Mouse (Mus musculus): ENCODE data around the gene Clec1b. TPM values are rescaled to one million over a fixed set of nuclear protein-coding genes. Genes with fewer than 3 reads are reported as not detected.

Clec1b gene
- 1.9 and 2.7 TPM in 2 replicates for polyA plus RNA-seq (2012; rRNA removed)

- TF ChIP-seq CTCF (IDR thresholded peaks at IDR 0.05; ENCODE audit: insufficient read depth, low read length) (no peak), POLR2A (IDR thresholded peaks at IDR 0.05; ENCODE audit: borderline replicate concordance, extremely low read depth, low read depth, low read length) (no peak)
- Histone ChIP-seq H3K4me1 (ENCODE audit: control insufficient read depth, insufficient read depth, low read length) (peaks cover 4% of the 10 kb centered on the region), H3K4me3 (replicated peaks; ENCODE audit: extremely low read depth, low read depth, low read length) (no peak within 1 kb of the TSS)
- DNase-seq, result no peak
- WGBS, result 65% methylated on average over 8 of the region's 8 CpGs
These were observed at the start of gene Clec1b for GRCm38 (mm10) chr6:129396997-129397396. Gene Clec1b (plus strand): TSS chr6:129397297.

GRCm38 (mm10) chr6:129349524-129350352, 47.4 kb upstream of the Clec1b start:
- DNase-seq, result peak; percentile 23
- WGBS, result 43% methylated on average over 4 of the region's 4 CpGs
- no peak overlapping the region for H3K4me3 ChIP-seq (replicated peaks; ENCODE audit: extremely low read depth, low read depth, low read length)
- peaks cover 3% of the 10 kb centered on the region; the same call in 1 of the 2 replicates for H3K4me1 ChIP-seq (ENCODE audit: control insufficient read depth, insufficient read depth, low read length)
- TF ChIP-seq CTCF (IDR thresholded peaks at IDR 0.05; ENCODE audit: insufficient read depth, low read length) (no peak), POLR2A (IDR thresholded peaks at IDR 0.05; ENCODE audit: borderline replicate concordance, extremely low read depth, low read depth, low read length) (no peak)

- Histone ChIP-seq H3K4me1 (ENCODE audit: control insufficient read depth, insufficient read depth, low read length) (peaks cover 3% of the 10 kb centered on the region; the same call in 1 of the 2 replicates), H3K4me3 (replicated peaks; ENCODE audit: extremely low read depth, low read depth, low read length) (no peak overlapping the region)
- 86% methylated on average over 3 of the region's 3 CpGs for WGBS
- no peak for DNase-seq
- no peak for TF ChIP-seq CTCF (IDR thresholded peaks at IDR 0.05; ENCODE audit: insufficient read depth, low read length)
These were observed 46.0 kb upstream of the Clec1b start for GRCm38 (mm10) chr6:129351091-129351490.

GRCm38 (mm10) chr6:129355774-129356173, 41.3 kb upstream of the Clec1b start:
- no peak for DNase-seq
- TF ChIP-seq POLR2A (IDR thresholded peaks at IDR 0.05; ENCODE audit: borderline replicate concordance, extremely low read depth, low read depth, low read length) (no peak), CTCF (IDR thresholded peaks at IDR 0.05; ENCODE audit: insufficient read depth, low read length) (no peak)
- H3K4me1 ChIP-seq (ENCODE audit: control insufficient read depth, insufficient read depth, low read length), result no peaks in the 10 kb centered on the region
- 87% methylated on average over 2 of the region's 2 CpGs for WGBS
- no peak overlapping the region for H3K4me3 ChIP-seq (replicated peaks; ENCODE audit: extremely low read depth, low read depth, low read length)

- no peak for DNase-seq
- Histone ChIP-seq H3K4me1 (ENCODE audit: control insufficient read depth, insufficient read depth, low read length) (no peaks in the 10 kb centered on the region), H3K4me3 (replicated peaks; ENCODE audit: extremely low read depth, low read depth, low read length) (no peak overlapping the region)
- TF ChIP-seq POLR2A (IDR thresholded peaks at IDR 0.05; ENCODE audit: borderline replicate concordance, extremely low read depth, low read depth, low read length), result no peak
- no peak for TF ChIP-seq CTCF (IDR thresholded peaks at IDR 0.05; ENCODE audit: insufficient read depth, low read length)
These were observed 40.7 kb upstream of the Clec1b start for GRCm38 (mm10) chr6:129356430-129356829.

GRCm38 (mm10) chr6:129359515-129359914, 37.6 kb upstream of the Clec1b start:
- TF ChIP-seq POLR2A (IDR thresholded peaks at IDR 0.05; ENCODE audit: borderline replicate concordance, extremely low read depth, low read depth, low read length) (no peak), CTCF (IDR thresholded peaks at IDR 0.05; ENCODE audit: insufficient read depth, low read length) (no peak)
- 88% methylated on average over 2 of the region's 2 CpGs for WGBS
- no peak for DNase-seq
- Histone ChIP-seq H3K4me1 (ENCODE audit: control insufficient read depth, insufficient read depth, low read length) (no peaks in the 10 kb centered on the region), H3K4me3 (replicated peaks; ENCODE audit: extremely low read depth, low read depth, low read length) (no peak overlapping the region)

GRCm38 (mm10) chr6:129363942-129364341, 33.2 kb upstream of the Clec1b start:
- no peak for TF ChIP-seq CTCF (IDR thresholded peaks at IDR 0.05; ENCODE audit: insufficient read depth, low read length)
- no peak for TF ChIP-seq POLR2A (IDR thresholded peaks at IDR 0.05; ENCODE audit: borderline replicate concordance, extremely low read depth, low read depth, low read length)
- 38% methylated on average over 1 of the region's 1 CpGs for WGBS

GRCm38 (mm10) chr6:129365959-129366359, 31.1 kb upstream of the Clec1b start:
- WGBS, result 9% methylated on average over 6 of the region's 6 CpGs
- Histone ChIP-seq H3K4me3 (replicated peaks; ENCODE audit: extremely low read depth, low read depth, low read length) (no peak overlapping the region), H3K4me1 (ENCODE audit: control insufficient read depth, insufficient read depth, low read length) (no peaks in the 10 kb centered on the region)
- peak; percentile 14 for DNase-seq
- no peak for TF ChIP-seq POLR2A (IDR thresholded peaks at IDR 0.05; ENCODE audit: borderline replicate concordance, extremely low read depth, low read depth, low read length)
- TF ChIP-seq CTCF (IDR thresholded peaks at IDR 0.05; ENCODE audit: insufficient read depth, low read length), result peak; percentile 41; the same call in 1 of the 2 replicates

More at GRCm38 (mm10) chr6:129363942-129364341, 33.2 kb upstream of the Clec1b start:
- DNase-seq, result no peak
- Histone ChIP-seq H3K4me1 (ENCODE audit: control insufficient read depth, insufficient read depth, low read length) (no peaks in the 10 kb centered on the region), H3K4me3 (replicated peaks; ENCODE audit: extremely low read depth, low read depth, low read length) (no peak overlapping the region)

GRCm38 (mm10) chr6:129369374-129370132, 27.5 kb upstream of the Clec1b start:
- TF ChIP-seq POLR2A (IDR thresholded peaks at IDR 0.05; ENCODE audit: borderline replicate concordance, extremely low read depth, low read depth, low read length) (no peak), CTCF (IDR thresholded peaks at IDR 0.05; ENCODE audit: insufficient read depth, low read length) (no peak)
- Histone ChIP-seq H3K4me3 (replicated peaks; ENCODE audit: extremely low read depth, low read depth, low read length) (no peak overlapping the region), H3K4me1 (ENCODE audit: control insufficient read depth, insufficient read depth, low read length) (no peaks in the 10 kb centered on the region)
- 51% methylated on average over 7 of the region's 7 CpGs for WGBS
- DNase-seq, result no peak

Data from lung, adult 2 months (tissue).